Mouse (Mus musculus): ENCODE results near the gene Ccndbp1.
A peak's percentile ranks its signal among the peaks of the same experiment; 100 is the strongest.
"Not testable (repeated sequence)": the region's sequence is repeated elsewhere in the genome, so short reads cannot be mapped to it uniquely, and the experiment has no call there.

The Ccndbp1 gene

GRCm38 (mm10) chr2:121007925-121008663, at the start of gene Ccndbp1:
TSS of gene Ccndbp1 (plus strand) at chr2:121008403.
- DNase-seq, result peak; percentile 79

DNA sequence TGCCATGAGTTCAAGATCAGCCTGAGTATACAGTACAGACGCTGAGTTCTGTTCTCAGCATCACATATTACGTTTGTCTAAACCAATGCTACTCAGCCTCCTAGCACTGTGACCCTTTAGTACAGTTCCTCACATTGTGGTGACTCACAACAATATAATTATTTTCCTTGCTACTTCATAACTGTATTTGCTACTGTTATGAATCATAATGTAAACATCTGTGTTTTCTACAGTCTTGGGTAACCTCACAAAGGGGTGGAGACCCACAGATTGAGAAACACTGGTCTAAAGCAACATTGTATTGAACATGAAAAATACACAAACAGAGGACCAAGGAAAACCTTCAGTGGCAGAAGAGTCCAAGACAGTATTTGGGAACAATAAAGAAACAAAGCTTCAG, 48.8 kb upstream of the Ccndbp1 start:
- DNase-seq, result no peak

DNA sequence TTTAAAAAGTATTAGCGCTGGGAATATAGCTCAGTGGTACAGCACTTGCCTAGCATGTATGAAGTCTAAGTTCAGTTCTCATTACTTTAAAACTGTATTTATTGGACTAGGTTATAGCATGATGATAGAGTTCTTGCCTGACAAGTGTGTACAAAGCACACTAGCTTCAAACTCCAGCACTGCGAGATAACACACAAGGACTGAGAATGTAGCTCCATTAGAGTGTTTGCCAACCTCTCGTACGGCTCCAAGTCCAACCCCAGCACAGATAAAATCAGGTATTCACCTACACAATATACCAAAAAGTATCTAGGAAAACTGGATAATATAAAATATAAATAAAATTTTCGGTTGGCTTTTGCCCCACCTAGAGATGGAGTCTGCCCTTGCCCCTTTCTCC, 48.4 kb upstream of the Ccndbp1 start:
- no peak for DNase-seq

- no peak for DNase-seq
Observed at GRCm38 (mm10) chr2:120960261-120960660, 47.9 kb upstream of the Ccndbp1 start.

DNA sequence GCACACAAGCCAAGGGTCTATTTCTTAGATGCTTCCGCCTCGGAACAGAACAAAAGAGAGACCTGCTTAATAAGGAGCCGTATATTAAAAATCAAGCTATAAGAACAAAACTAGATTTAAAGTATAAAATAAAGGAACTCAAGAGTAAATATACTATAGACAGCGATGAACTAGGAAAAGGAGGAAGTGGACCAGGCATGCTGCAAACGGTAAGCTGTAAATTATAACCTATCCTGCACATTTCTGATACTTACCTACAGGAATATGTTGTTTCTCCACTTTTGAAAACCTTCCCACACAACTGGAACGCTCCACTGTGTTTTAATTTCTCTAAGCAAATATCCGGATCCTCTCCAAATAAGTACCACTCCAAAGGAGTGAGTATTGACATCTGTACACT, 45.1 kb upstream of the Ccndbp1 start:
- DNase-seq, result no peak

DNA sequence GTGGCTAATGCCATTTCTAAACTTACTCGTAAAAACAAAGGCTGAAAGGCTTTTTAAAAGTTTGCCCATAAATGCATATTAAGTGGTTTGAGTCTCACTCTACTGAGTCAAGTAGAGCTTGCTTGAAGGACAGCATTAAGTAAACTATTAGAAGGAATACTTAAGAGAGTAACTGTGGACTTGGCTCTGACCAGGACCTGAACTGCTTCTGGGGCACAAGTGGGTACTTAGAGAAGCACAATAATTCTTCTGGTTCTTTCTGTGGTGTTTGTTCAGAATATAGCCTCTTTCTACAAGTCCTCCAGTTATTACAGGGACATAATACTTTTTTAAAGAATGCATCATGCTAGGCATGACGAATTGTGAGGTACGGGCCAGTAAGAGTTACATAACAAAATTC, 42.7 kb upstream of the Ccndbp1 start:
- no peak for DNase-seq

DNA sequence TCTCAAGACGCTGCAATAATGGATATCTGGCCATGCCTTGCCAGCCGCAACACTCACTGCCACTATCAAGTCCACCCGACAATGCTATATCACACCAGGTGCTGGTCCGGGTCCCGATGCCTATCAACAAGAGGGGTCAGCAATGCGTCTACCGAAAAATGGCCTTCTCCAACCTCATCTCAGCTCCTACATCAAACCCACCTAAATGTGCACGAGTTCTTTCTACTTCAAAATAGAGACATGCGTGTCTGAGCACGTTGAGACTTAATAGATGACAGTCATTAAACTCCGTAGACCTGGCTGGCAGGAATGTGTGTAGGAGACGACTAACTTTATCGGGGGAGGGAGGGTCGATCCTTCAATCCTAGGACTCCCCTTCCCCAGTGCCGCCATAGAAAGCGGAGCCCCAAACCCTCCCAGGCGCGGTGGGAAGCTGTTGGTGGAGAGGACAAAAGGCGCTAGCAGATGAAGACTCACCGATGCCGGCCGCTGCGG, 38.1 kb upstream of the Ccndbp1 start:
- DNase-seq, result no peak

DNA sequence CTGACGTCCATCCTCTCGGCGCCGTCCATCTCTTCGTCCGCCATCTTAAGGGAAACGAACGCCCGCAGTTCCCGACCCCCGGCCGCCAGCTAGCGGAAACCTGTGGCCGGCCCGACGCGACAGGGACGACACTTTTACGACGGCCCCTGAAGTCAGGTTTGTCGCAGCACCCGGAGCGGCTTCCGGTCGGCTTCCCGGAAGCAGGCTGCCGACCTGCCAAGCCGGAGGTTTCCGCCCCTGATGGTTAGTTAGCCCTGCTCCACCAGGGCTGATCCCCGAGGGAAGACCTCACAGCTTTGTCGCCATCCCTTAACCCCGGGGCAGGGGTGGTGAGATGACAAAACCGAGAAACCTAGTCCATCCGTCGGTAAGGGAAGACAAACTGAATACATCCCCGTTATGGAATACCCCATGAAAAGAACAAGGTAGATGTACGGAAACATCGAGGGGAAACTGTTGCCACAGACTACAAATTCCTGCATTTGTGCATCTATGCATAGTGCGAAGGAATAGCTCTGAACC, 37.6 kb upstream of the Ccndbp1 start, which contains the start of gene Ubr1:
Gene Ubr1, minus strand, starts transcription at position 157 of the 522 bp plus-strand sequence.
- peak; percentile 80 for DNase-seq

DNA sequence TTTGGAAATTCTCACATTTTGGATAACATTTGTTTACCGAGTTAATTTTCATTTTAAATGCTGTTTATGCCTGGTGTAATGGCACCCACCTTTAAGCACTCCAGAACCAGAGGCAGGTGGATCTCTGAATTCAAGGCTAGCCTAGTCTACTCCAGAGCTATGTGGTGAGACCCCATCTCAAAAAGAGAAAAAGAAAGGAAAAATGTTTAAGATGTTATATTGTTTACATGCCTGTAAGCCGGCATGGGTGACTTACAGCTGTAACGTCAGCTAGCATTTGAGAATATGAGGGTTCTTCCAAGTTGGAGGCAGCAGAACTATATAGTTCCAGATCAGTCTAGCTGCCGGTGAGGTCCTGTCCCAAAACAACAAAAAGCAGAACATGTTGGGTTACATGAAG, 36.4 kb upstream of the Ccndbp1 start:
- no peak for DNase-seq

DNA sequence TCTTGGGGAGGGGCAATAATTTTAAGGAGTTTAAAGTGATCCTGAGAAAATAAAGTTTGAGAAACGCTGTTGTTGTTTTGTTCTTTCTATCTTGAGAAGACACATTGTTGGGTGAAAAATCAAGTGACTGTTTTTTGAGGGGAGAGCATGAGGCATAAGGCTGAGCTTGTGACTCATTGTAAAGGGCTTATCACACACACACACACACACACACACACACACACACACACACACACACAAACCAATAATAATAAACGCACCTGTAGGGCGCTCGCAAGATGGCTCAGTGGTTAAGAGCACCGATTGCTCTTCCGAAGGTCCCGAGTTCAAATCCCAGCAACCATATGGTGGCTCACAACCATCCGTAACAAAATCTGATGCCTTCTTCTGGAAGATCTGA, 35.9 kb upstream of the Ccndbp1 start:
- not testable (repeated sequence) for DNase-seq

DNA sequence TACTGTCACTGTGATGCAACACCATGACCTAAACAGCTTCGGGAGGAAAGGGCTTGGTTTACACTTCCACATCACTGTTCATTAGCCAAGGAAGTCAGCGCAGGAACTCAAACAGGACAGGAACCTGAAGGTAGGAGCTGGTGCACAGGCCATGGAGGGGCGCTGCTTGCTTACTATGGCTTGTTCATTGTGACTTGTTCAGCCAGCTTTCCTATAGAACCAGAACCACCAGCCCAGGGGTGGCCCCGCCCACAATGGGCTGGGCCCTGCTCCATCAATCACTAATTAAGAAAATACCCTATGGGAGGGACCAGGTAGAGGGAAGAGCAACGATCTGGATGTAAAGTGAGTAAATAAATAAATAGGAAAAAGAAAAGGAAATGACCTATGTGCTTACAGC, 35.2 kb upstream of the Ccndbp1 start:
- no peak for DNase-seq

- no peak for DNase-seq
Observed at GRCm38 (mm10) chr2:120976308-120976707, 31.9 kb upstream of the Ccndbp1 start.

DNA sequence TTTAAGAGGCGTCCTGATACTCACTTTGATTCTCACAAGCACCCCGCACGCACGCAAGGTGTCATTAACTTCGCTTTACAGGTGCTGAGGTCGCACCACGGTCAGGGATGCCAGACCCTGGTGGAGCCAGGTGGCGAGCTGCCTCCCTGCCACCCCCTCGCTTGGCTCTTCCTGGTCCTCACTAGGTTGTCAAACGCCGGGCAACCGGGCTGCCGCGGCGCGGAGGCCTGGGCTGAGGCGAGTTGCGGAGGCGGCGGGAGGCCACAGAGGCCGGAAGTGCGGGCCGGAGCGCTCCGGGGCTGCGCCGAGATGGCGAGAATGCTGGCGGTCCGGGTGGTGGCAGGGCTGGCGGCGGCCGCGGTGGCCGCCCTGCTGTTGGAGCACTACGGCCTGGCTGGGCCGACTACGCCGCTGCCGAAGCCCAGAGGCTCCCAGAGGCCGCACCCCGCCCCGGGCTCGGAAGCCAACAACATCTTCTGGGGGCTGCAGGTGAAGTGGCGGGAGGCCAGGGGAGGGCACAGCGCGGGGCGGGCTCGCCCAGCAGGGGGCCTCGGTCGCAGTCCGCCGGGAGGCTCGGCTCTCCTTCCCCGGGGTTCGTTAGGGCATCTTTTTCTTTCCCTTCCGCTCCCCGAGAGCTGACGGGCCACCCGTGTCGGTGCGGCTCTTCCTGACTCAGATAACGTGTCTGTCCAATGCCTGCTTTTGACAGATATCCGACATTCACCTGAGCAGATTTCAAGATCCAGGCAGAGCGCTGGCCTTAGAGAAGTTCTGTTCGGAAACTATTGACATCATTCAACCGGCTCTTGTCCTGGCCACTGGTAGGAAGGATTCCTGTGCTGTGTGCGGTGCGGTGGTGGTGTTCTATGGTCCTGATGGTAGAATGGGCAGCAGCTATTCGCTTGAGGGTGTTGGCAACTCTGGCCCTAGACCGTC, 30.9 kb upstream of the Ccndbp1 start, which contains the start of gene Tmem62:
Gene Tmem62, plus strand, starts transcription at position 28 of the 936 bp plus-strand sequence.
- DNase-seq, result peak; percentile 74

- no peak for DNase-seq
Observed at GRCm38 (mm10) chr2:120977926-120978692, 30.1 kb upstream of the Ccndbp1 start.

DNA sequence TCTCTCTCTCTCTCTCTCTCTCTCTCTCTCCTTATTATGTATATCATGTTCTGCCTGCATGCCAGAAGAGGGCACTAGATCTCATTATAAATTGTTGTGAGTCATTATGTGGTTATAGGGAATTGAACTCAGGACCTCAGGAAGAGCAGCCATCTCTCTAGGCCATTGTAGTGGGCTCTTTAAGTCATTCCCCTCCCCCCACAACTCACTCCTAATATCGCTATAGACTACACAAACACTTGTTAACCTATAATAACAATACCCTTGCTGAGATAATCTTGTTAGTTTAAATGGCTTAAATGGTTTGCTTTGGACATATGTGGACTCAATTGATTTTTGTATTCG, 29.5 kb upstream of the Ccndbp1 start:
- no peak for DNase-seq

DNA sequence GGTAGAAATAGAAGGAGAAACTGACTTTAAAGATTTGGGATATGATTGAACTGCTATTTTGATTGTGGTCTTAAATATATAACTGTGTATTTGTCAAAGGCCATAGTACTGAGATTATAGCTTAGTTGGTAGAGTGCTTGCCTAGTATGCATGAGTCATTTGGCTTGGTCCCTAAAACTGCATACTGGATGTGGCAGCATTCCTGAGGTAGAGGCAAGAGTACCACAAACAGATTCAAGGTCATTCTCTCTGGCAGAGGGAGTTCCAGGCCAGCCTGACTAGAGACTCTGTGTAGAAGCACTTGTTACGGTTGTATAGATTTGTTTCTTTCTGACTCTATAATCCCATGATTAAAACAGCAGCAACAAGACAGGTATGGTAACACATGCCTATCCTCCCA, 28.4 kb upstream of the Ccndbp1 start:
- DNase-seq, result no peak

- DNase-seq, result no peak
Observed at GRCm38 (mm10) chr2:120980861-120981260, 27.3 kb upstream of the Ccndbp1 start.

DNA sequence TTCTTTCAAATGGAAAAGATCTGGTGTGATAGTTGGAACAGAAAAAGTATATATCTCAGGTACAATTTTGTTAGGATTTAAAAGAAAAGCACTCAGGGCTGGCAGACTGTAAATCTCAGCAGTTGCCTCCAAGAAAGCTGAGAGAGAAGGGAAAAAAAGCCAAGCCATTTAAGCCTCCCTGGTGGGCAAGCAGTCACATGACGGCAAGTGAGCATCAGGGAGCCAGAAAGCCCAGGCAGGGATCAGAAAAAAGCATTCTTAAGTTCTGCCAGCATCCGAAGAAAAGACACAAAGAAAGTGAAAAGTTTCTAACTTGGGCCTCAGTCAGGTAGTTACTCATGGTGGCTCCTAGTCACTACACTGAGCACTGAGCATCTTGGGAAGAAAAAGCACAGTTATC, 24.6 kb upstream of the Ccndbp1 start:
- DNase-seq, result no peak

DNA sequence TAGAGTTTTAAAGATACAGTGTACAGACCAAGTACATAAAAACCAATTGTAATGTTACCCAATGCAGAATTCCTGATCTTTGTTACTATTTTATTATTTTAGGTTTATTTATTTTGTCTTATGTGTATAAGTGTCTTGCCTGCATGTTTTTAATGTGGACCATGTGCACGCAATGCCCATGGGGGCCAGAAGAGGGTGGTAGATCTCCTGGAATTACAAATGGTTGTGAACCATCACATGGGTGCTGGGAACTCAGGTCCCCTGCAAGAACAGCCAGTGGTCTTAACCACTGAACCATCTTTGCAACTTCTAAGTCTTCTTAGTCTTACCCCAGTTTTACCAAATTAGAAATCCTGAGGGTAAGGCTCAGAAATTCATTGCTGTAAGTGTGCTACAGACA, 23.0 kb upstream of the Ccndbp1 start:
- no peak for DNase-seq

DNA sequence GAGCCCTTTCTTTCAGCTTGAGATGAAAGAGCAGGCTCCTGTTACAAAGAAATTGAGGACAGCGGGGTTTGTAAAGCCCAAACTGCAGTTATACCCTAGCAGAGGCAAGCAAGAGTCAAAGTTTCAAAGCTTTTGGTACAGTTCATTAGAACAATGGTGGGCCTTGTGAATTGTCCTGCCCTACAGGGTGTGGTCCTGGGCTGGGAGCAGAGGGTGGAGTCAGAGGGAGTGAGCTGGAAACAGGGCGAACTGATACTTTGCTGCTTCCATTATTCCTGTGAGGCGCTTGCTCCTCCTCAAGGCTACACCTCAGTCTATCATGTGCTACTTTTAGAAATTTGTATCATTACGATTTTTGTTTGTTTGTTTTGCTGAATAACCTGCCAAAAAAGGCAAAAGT, 17.0 kb upstream of the Ccndbp1 start:
- DNase-seq, result no peak

- DNase-seq, result not testable (repeated sequence)
Observed at GRCm38 (mm10) chr2:120996607-120997006, 11.6 kb upstream of the Ccndbp1 start.

DNA sequence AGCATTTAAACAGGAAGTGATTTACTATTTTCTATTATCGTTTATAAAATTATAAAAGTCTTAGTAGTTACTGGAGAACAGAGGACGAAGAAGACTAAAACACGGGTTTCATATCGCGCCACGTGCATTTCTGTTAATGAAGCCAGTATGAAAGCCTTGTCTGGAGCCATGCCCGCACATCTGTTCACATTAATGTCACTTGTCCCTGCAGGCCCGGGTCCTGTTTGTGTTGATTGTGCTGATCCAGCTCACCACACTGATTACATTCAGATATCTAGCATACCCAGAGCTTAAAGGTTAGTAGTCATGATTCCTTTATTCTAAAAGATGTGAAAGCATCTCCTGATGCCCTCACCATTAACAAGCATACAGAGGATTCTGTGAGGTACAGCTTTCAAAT, 9.3 kb upstream of the Ccndbp1 start:
- DNase-seq, result no peak

DNA sequence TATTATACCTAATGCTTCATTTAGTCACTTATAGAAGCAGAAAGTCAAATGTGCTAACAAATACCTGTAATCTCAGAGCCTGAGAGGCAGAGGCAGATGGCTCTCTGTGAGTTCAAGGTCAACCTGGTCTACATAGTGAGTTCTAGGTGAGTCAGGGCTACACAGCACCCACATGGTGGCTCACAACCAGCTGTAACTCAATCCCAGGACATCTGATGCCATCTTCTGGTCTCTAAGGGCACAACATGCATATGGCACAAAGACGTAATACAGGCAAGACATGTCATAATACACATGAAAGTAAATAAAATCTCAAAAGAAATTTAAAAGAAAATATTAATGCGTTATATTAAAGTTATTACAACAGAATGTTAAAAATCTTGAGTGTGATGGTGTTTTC, 4.6 kb upstream of the Ccndbp1 start:
- no peak for DNase-seq

Data from cerebellum, adult 11 months (tissue).